Mouse (Mus musculus): ENCODE results near the gene Fam189a1. TPM values are rescaled to one million over a fixed set of nuclear protein-coding genes. Genes with fewer than 3 reads are reported as not detected.

Fam189a1 gene
- polyA plus RNA-seq, 1 experiment from 2014 or later, result 0.46 TPM

GRCm38 (mm10) chr7:64769768-64770167 lies 386.6 kb downstream of the Fam189a1 start:
- Histone ChIP-seq H3K4me2 (no peak overlapping the region), H3K27ac (ENCODE audit: low read depth) (no peak overlapping the region), H3K4me1 (ENCODE audit: insufficient read depth) (no peaks in the 10 kb centered on the region), H3K36me3 (ENCODE audit: insufficient read depth) (no peaks in the 10 kb centered on the region), H3K9ac (no peak overlapping the region), H3K4me3 (ENCODE audit: low read depth, low read length) (no peak overlapping the region), H3K9me3 (ENCODE audit: low read depth, low read length) (no peaks in the 10 kb centered on the region), H3K27me3 (ENCODE audit: insufficient read depth, low read length) (no peaks in the 10 kb centered on the region)
- DNase-seq (no peak), ATAC-seq (ENCODE audit: insufficient read depth) (no peak)
- TF ChIP-seq CTCF (IDR thresholded peaks at IDR 0.05; ENCODE audit: low read depth), result no peak
- 55% methylated on average over 7 of the region's 7 CpGs for WGBS

GRCm38 (mm10) chr7:64765595-64765994 lies 390.8 kb downstream of the Fam189a1 start:
- TF ChIP-seq CTCF (IDR thresholded peaks at IDR 0.05; ENCODE audit: low read depth), result no peak
- no peak overlapping the region for H3K27ac ChIP-seq (ENCODE audit: low read depth)
- no peaks in the 10 kb centered on the region for H3K9me3 ChIP-seq (ENCODE audit: low read depth, low read length)
- H3K9ac ChIP-seq, result no peak overlapping the region
- no peak for ATAC-seq (ENCODE audit: insufficient read depth)
- DNase-seq, result no peak
- no peaks in the 10 kb centered on the region for H3K36me3 ChIP-seq (ENCODE audit: insufficient read depth)
- WGBS, result 79% methylated on average over 3 of the region's 3 CpGs
- no peaks in the 10 kb centered on the region for H3K27me3 ChIP-seq (ENCODE audit: insufficient read depth, low read length)
- no peak overlapping the region for H3K4me2 ChIP-seq
- H3K4me3 ChIP-seq (ENCODE audit: low read depth, low read length), result no peak overlapping the region
- no peaks in the 10 kb centered on the region for H3K4me1 ChIP-seq (ENCODE audit: insufficient read depth)

GRCm38 (mm10) chr7:64755141-64755540 lies 401.2 kb downstream of the Fam189a1 start:
- Histone ChIP-seq H3K4me3 (ENCODE audit: low read depth, low read length) (no peak overlapping the region), H3K9me3 (ENCODE audit: low read depth, low read length) (no peaks in the 10 kb centered on the region), H3K27me3 (ENCODE audit: insufficient read depth, low read length) (no peaks in the 10 kb centered on the region), H3K9ac (no peak overlapping the region), H3K36me3 (ENCODE audit: insufficient read depth) (no peaks in the 10 kb centered on the region), H3K4me2 (no peak overlapping the region), H3K27ac (ENCODE audit: low read depth) (no peak overlapping the region), H3K4me1 (ENCODE audit: insufficient read depth) (no peaks in the 10 kb centered on the region)
- TF ChIP-seq CTCF (IDR thresholded peaks at IDR 0.05; ENCODE audit: low read depth), result no peak
- DNase-seq (no peak), ATAC-seq (ENCODE audit: insufficient read depth) (no peak)
- 85% methylated on average over 7 of the region's 7 CpGs for WGBS

- no peak for ATAC-seq (ENCODE audit: insufficient read depth)
- no peaks in the 10 kb centered on the region for H3K4me1 ChIP-seq (ENCODE audit: insufficient read depth)
- no peak for TF ChIP-seq CTCF (IDR thresholded peaks at IDR 0.05; ENCODE audit: low read depth)
- DNase-seq, result peak; percentile 8
- 47% methylated on average over 7 of the region's 7 CpGs for WGBS
- no peak overlapping the region for H3K4me2 ChIP-seq
- no peaks in the 10 kb centered on the region for H3K27me3 ChIP-seq (ENCODE audit: insufficient read depth, low read length)
- no peak overlapping the region for H3K4me3 ChIP-seq (ENCODE audit: low read depth, low read length)
- no peaks in the 10 kb centered on the region for H3K36me3 ChIP-seq (ENCODE audit: insufficient read depth)
- H3K9ac ChIP-seq, result no peak overlapping the region
- no peak overlapping the region for H3K27ac ChIP-seq (ENCODE audit: low read depth)
- no peaks in the 10 kb centered on the region for H3K9me3 ChIP-seq (ENCODE audit: low read depth, low read length)
Observed at GRCm38 (mm10) chr7:64754161-64754560, 402.2 kb downstream of the Fam189a1 start.

GRCm38 (mm10) chr7:64753678-64754077 lies 402.7 kb downstream of the Fam189a1 start:
- TF ChIP-seq CTCF (IDR thresholded peaks at IDR 0.05; ENCODE audit: low read depth), result no peak
- no peaks in the 10 kb centered on the region for H3K36me3 ChIP-seq (ENCODE audit: insufficient read depth)
- WGBS, result 45% methylated on average over 6 of the region's 6 CpGs
- H3K27me3 ChIP-seq (ENCODE audit: insufficient read depth, low read length), result no peaks in the 10 kb centered on the region
- no peak for DNase-seq
- no peak for ATAC-seq (ENCODE audit: insufficient read depth)
- H3K9ac ChIP-seq, result no peak overlapping the region
- H3K9me3 ChIP-seq (ENCODE audit: low read depth, low read length), result no peaks in the 10 kb centered on the region
- H3K27ac ChIP-seq (ENCODE audit: low read depth), result no peak overlapping the region
- no peaks in the 10 kb centered on the region for H3K4me1 ChIP-seq (ENCODE audit: insufficient read depth)
- H3K4me2 ChIP-seq, result no peak overlapping the region
- no peak overlapping the region for H3K4me3 ChIP-seq (ENCODE audit: low read depth, low read length)

GRCm38 (mm10) chr7:64752133-64752532 lies 404.2 kb downstream of the Fam189a1 start:
- Histone ChIP-seq H3K27me3 (ENCODE audit: insufficient read depth, low read length) (no peaks in the 10 kb centered on the region), H3K27ac (ENCODE audit: low read depth) (no peak overlapping the region), H3K9ac (no peak overlapping the region), H3K36me3 (ENCODE audit: insufficient read depth) (no peaks in the 10 kb centered on the region), H3K9me3 (ENCODE audit: low read depth, low read length) (no peaks in the 10 kb centered on the region), H3K4me1 (ENCODE audit: insufficient read depth) (no peaks in the 10 kb centered on the region), H3K4me2 (no peak overlapping the region), H3K4me3 (ENCODE audit: low read depth, low read length) (no peak overlapping the region)
- 86% methylated on average over 7 of the region's 7 CpGs for WGBS
- no peak for DNase-seq
- ATAC-seq (ENCODE audit: insufficient read depth), result no peak
- no peak for TF ChIP-seq CTCF (IDR thresholded peaks at IDR 0.05; ENCODE audit: low read depth)

GRCm38 (mm10) chr7:64751465-64751864 lies 404.9 kb downstream of the Fam189a1 start:
- peak; percentile 87 for DNase-seq
- peak; percentile 96 for TF ChIP-seq CTCF (IDR thresholded peaks at IDR 0.05; ENCODE audit: low read depth)
- ATAC-seq (ENCODE audit: insufficient read depth), result peak; percentile 81

GRCm38 (mm10) chr7:64743610-64744009 lies 412.8 kb downstream of the Fam189a1 start:
- Histone ChIP-seq H3K36me3 (ENCODE audit: insufficient read depth) (no peaks in the 10 kb centered on the region), H3K4me3 (ENCODE audit: low read depth, low read length) (no peak overlapping the region), H3K27ac (ENCODE audit: low read depth) (no peak overlapping the region), H3K9me3 (ENCODE audit: low read depth, low read length) (no peaks in the 10 kb centered on the region), H3K4me1 (ENCODE audit: insufficient read depth) (no peaks in the 10 kb centered on the region), H3K9ac (no peak overlapping the region), H3K4me2 (no peak overlapping the region), H3K27me3 (ENCODE audit: insufficient read depth, low read length) (no peaks in the 10 kb centered on the region)
- no peak for TF ChIP-seq CTCF (IDR thresholded peaks at IDR 0.05; ENCODE audit: low read depth)
- 86% methylated on average over 7 of the region's 7 CpGs for WGBS
- ATAC-seq (ENCODE audit: insufficient read depth), result no peak
- DNase-seq, result no peak

More at GRCm38 (mm10) chr7:64751465-64751864, 404.9 kb downstream of the Fam189a1 start:
- Histone ChIP-seq H3K4me2 (no peak overlapping the region), H3K9me3 (ENCODE audit: low read depth, low read length) (no peaks in the 10 kb centered on the region), H3K4me3 (ENCODE audit: low read depth, low read length) (no peak overlapping the region), H3K4me1 (ENCODE audit: insufficient read depth) (no peaks in the 10 kb centered on the region), H3K27me3 (ENCODE audit: insufficient read depth, low read length) (no peaks in the 10 kb centered on the region), H3K9ac (no peak overlapping the region), H3K27ac (ENCODE audit: low read depth) (no peak overlapping the region), H3K36me3 (ENCODE audit: insufficient read depth) (no peaks in the 10 kb centered on the region)
- WGBS, result 25% methylated on average over 5 of the region's 5 CpGs

All from lung, embryonic 14.5 days (tissue).